Mouse (Mus musculus) right cerebral cortex, postnatal 36 days (tissue): ENCODE results near the gene Ankle1.
"Not testable (repeated sequence)": the region's sequence is repeated elsewhere in the genome, so short reads cannot be mapped to it uniquely, and the experiment has no call there.

Source experiments
- DNase-seq, 2 experiments: peaks; one replicate each; pipeline ENCODE4 v3.0.0; 2022; ENCODE audit warnings: low spot score in 2 of 2, mixed read lengths in 1 of 2

The Ankle1 gene

DNA sequence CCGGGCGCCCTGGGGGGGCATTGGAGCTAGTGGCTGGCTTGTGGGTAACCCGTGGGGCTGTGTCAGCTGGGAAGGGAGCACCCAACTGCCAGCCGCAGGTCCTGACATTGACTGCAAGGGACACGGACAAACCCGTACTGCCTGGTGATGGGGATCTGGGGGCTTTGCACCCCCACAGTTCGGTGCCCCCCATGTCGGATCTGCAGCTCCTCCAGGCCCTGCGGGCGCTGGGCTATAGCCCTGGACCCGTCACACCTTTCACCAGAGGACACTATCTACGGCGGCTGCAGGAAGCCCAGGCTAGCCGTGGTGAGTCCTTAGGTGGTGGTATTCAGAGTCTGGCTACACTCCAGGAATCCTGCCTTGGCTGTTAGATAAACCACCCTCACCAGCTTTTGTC lies 1.6 kb downstream of the Ankle1 start:
- no peak for DNase-seq

DNA sequence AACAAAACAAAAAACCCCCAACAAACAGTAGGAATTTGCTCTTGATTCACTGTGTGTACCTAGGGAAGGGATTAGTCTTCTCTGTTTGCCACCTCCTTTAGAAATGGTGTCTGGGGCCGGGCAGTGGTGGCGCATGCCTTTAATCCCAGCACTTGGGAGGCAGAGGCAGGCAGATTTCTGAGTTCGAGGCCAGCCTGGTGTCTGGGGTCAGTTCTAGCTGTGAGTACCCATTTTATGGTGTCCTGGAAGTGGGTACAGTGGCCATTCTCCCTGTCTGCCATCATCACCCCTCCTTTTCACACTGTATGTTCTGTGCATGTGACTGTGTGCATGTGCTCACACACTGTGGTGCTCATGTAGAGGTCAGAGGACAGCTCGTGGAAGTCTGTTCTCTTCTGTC lies 2.4 kb downstream of the Ankle1 start:
- DNase-seq, result no peak

DNA sequence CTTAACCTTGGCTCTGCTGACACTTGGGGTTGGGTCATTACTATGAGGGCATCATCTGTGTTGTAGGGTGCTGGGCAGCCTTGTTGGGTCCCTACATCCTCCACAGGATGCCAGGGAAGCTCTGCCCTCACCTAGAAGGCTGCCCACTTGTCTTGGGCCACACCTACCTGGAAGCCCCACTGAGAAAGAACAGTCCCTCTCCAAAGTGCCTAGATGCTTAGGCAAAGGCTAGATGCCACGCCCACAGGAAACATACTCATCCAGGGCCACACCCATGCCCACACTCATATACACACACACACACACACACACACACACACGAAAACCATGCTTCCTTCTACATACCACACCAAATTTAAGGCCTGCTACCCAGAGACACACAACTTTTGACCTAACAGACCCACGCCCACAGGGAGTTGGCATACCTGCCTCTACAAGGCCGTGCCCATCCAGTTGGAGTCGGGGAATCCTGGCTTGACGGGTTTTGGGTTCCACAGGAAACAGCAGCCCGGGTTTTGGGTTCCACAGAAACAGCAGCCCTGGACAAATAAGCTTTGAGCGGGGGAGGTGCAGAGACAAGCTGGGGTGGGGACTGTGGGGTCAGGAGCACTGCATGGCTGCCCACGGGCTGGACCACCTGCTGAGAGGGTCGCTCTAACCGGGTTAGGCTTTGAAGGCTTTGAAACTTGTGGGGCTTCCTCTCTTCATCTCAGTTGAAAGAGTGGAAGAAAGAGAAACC lies 5.9 kb downstream of the Ankle1 start:
- no peak for DNase-seq

DNA sequence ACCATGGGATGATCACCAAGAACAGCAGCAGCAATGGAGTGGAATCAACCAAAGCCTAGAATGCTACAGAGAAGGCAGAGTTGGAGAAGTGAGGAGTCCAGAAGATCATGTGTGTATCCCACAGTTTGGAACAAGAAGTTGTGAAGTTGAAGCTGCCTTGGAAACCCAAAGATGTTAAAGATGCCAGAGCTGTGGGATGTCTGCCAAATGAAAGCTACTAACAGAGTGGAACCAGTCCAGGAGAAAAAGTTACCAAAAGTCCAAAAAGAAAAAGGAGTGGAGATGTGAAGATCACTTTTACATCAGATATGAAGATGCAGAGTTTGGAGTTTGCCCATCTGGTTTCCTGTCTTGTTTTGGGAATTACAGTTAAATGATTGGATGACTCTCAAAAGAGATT lies 16.3 kb downstream of the Ankle1 start:
- DNase-seq, result no peak

GRCm38 (mm10) chr8:71432935-71433334 lies 27.1 kb downstream of the Ankle1 start:
- DNase-seq, result not testable (repeated sequence)

DNA sequence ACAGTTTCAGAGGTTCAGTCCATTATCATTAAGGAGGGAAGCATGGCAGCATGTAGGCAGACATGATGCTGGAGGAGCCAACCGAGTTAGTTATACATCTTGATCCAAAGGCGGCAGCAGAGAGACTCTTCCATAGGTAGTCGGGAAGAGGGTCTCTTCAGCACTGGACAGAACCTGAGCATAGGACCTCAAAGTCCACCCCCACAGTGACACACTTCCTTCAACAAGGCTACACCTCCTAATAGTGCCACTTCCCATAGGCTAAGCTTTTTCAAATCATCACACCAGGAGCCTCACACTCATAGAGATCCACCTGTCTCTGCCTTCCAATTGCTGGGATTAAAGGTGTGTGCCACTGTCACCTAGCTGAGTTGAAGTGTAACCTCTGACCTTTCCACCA lies 31.2 kb downstream of the Ankle1 start:
- no peak for DNase-seq

- no peak for DNase-seq
These were observed 35.6 kb downstream of the Ankle1 start for GRCm38 (mm10) chr8:71441404-71441803.

- DNase-seq, result no peak
These were observed 39.3 kb downstream of the Ankle1 start for GRCm38 (mm10) chr8:71445096-71445495.

DNA sequence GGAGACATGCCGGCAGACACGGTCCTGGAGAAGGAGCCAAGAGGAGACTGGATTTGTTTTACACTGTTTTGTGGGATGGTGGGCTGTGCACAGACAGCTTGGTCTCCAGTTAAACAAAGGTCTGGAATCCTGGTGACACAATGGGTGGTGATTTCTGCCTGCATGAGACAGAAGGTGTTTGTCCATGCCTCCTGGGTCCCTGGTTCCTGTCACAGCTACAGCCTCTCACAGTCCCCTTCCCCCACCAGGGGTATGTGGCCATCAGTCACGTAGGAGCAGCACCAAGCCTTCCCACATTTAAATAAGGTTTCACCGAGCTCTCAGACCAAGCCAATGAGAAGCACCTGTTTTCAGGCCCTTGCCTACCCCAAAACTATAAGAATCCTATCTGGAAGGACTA lies 45.5 kb downstream of the Ankle1 start:
- DNase-seq, result no peak

- no peak for DNase-seq
These were observed 46.0 kb downstream of the Ankle1 start for GRCm38 (mm10) chr8:71451777-71452176.

DNA sequence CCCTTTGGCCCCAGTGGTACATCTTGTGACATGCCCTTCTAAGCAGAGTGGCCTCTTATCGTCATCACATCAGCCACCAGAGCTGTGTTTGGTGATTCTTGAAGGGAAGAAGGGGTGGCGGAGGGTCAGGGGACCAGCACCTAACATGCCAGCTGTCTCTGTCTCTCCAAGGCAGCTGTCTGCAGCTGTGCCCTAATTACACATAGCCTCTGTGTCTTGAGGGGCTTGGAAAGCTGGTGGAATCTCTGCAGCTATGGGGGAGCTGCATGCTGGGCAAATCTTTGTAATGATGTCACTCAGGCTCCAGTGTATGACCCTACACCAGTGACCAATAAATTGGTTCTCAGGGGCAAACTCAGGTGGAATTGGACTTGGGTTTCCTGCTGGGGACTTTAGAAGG lies 46.9 kb downstream of the Ankle1 start:
- DNase-seq, result no peak

DNA sequence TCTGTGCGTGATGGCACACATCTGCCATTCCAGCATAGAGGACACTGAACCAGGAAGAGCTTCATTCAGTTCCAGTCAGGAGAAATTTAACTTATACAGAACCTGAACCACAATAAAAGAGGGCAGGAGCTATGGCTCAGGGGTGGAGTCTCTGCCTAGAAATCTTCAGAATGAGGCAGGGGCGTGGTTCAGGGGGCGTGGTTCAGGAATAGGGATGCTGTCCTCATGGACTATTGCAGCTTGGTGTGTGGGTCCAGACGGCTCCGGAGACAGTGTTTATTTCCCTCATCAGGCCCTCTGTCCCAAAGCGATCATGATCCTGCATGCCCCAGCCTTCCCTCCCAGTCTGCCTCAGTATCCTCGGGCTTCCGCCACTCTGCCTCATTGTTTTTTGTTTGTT lies 48.9 kb downstream of the Ankle1 start:
- no peak for DNase-seq

- no peak for DNase-seq
These were observed 51.1 kb downstream of the Ankle1 start for GRCm38 (mm10) chr8:71456906-71457305.

GRCm38 (mm10) chr8:71457659-71458270 lies 52.0 kb downstream of the Ankle1 start:
- DNase-seq, result no peak
